Mouse (Mus musculus): ENCODE data around the gene 1700013F07Rik.
A peak's percentile ranks its signal among the peaks of the same experiment; 100 is the strongest.
"Not testable (repeated sequence)": the region's sequence is repeated elsewhere in the genome, so short reads cannot be mapped to it uniquely, and the experiment has no call there.

The 1700013F07Rik gene

GRCm38 (mm10) chr3:108533951-108534350 lies at the start of gene 1700013F07Rik:
TSS of gene 1700013F07Rik (plus strand) at chr3:108534150.
- DNase-seq, result no peak

GRCm38 (mm10) chr3:108484749-108485148 lies 49.2 kb upstream of the 1700013F07Rik start:
- DNase-seq, result no peak

- no peak for DNase-seq
Observed at GRCm38 (mm10) chr3:108489968-108490367, 44.0 kb upstream of the 1700013F07Rik start.

GRCm38 (mm10) chr3:108494861-108495474 lies 39.0 kb upstream of the 1700013F07Rik start:
- no peak for DNase-seq

GRCm38 (mm10) chr3:108495486-108495885 lies 38.5 kb upstream of the 1700013F07Rik start:
- DNase-seq, result no peak

GRCm38 (mm10) chr3:108497602-108498001 lies 36.3 kb upstream of the 1700013F07Rik start:
- no peak for DNase-seq

GRCm38 (mm10) chr3:108499826-108500225 lies 34.1 kb upstream of the 1700013F07Rik start:
- peak; percentile 89 to 91 for DNase-seq

GRCm38 (mm10) chr3:108501411-108501810 lies 32.5 kb upstream of the 1700013F07Rik start:
- not testable (repeated sequence) for DNase-seq

GRCm38 (mm10) chr3:108503908-108504307 lies 30.0 kb upstream of the 1700013F07Rik start:
- DNase-seq, result no peak

GRCm38 (mm10) chr3:108508745-108509474 lies 25.0 kb upstream of the 1700013F07Rik start:
- DNase-seq, result no peak

- DNase-seq, result no peak
Observed at GRCm38 (mm10) chr3:108510156-108510555, 23.8 kb upstream of the 1700013F07Rik start.

GRCm38 (mm10) chr3:108510716-108511483 lies 23.1 kb upstream of the 1700013F07Rik start:
- DNase-seq, result no peak

GRCm38 (mm10) chr3:108513465-108513864 lies 20.5 kb upstream of the 1700013F07Rik start:
- no peak for DNase-seq

GRCm38 (mm10) chr3:108518276-108518675 lies 15.7 kb upstream of the 1700013F07Rik start:
- DNase-seq, result no peak

GRCm38 (mm10) chr3:108523415-108523814 lies 10.5 kb upstream of the 1700013F07Rik start:
- DNase-seq, result no peak

- DNase-seq, result no peak
Observed at GRCm38 (mm10) chr3:108528489-108528888, 5.5 kb upstream of the 1700013F07Rik start.

GRCm38 (mm10) chr3:108533114-108533885 lies 650 bp upstream of the 1700013F07Rik start:
- peak; percentile 7 to 12 for DNase-seq

GRCm38 (mm10) chr3:108535896-108536516 lies 2.1 kb downstream of the 1700013F07Rik start:
- no peak for DNase-seq

- DNase-seq, result peak; percentile 53 to 59
Observed at GRCm38 (mm10) chr3:108536517-108537260, 2.7 kb downstream of the 1700013F07Rik start, which contains the start of gene 5330417C22Rik. TSS of gene 5330417C22Rik (minus strand) at chr3:108536536.

GRCm38 (mm10) chr3:108537303-108537702 lies 3.4 kb downstream of the 1700013F07Rik start:
- peak; percentile 85 to 88 for DNase-seq

GRCm38 (mm10) chr3:108542299-108542698 lies 8.3 kb downstream of the 1700013F07Rik start:
- DNase-seq, result no peak

Measured in cerebellum, adult 18-20 months (tissue).